Comparison of ENCODE assay signal across 7 mouse cellular contexts in genomic region chr6:84585686-84586300, GRCm38 (mm10). TPM values are rescaled to one million over a fixed set of nuclear protein-coding genes. Genes with fewer than 3 reads are reported as not detected.
DNase-seq lines count a peak whose midpoint lies in the region; ATAC-seq lines count a peak whose summit lies in the region.

No protein-coding gene starts in this region.

- WGBS in embryonic facial prominence, embryonic 14.5 days, result under 1% methylated on average over 37 of the region's 37 CpGs
- WGBS in hindbrain, embryonic 13.5 days, result under 1% methylated on average over 37 of the region's 37 CpGs
- under 1% methylated on average over 37 of the region's 37 CpGs for WGBS in midbrain, embryonic 11.5 days

- peak overlapping the region; percentile 91 for H3K4me2 ChIP-seq in embryonic facial prominence, embryonic 14.5 days (ENCODE audit: low read depth, low read length)
- peak overlapping the region; percentile 84 for H3K4me2 ChIP-seq in hindbrain, embryonic 13.5 days
- peak overlapping the region; percentile 35 for H3K4me2 ChIP-seq in midbrain, embryonic 11.5 days

- H3K4me3 ChIP-seq in brown adipose tissue, adult 24 weeks (ENCODE audit: insufficient read depth, low read depth, low read length), result peak overlapping the region; percentile 62
- H3K4me3 ChIP-seq in embryonic facial prominence, embryonic 14.5 days (ENCODE audit: low read depth, low read length), result peak overlapping the region; percentile 63
- peak overlapping the region; percentile 49 for H3K4me3 ChIP-seq in hindbrain, embryonic 13.5 days
- peak overlapping the region; percentile 45 for H3K4me3 ChIP-seq in midbrain, embryonic 11.5 days (ENCODE audit: low read depth, low read length)

- peaks cover 44% of the 10 kb centered on the region for H3K27me3 ChIP-seq in embryonic facial prominence, embryonic 14.5 days (replicated peaks; ENCODE audit: control insufficient read depth, insufficient read depth, low read length)
- peaks cover 96% of the 10 kb centered on the region for H3K27me3 ChIP-seq in hindbrain, embryonic 13.5 days
- H3K27me3 ChIP-seq in midbrain, embryonic 11.5 days (ENCODE audit: control insufficient read depth, insufficient read depth, low read length), result peaks cover 95% of the 10 kb centered on the region

- ATAC-seq in embryonic facial prominence, embryonic 14.5 days (ENCODE audit: low read depth), result no peak
- ATAC-seq in hindbrain, embryonic 13.5 days (ENCODE audit: low FRiP score), result no peak
- ATAC-seq in midbrain, embryonic 11.5 days (ENCODE audit: low FRiP score), result no peak

- no peaks in the 10 kb centered on the region for H3K9me3 ChIP-seq in embryonic facial prominence, embryonic 14.5 days (ENCODE audit: control insufficient read depth, low read length)
- H3K9me3 ChIP-seq in hindbrain, embryonic 13.5 days, result no peaks in the 10 kb centered on the region
- no peaks in the 10 kb centered on the region for H3K9me3 ChIP-seq in midbrain, embryonic 11.5 days (ENCODE audit: control insufficient read depth, low read length)

- peak overlapping the region; percentile 80 for H3K9ac ChIP-seq in embryonic facial prominence, embryonic 14.5 days (ENCODE audit: low read depth, low read length)
- H3K9ac ChIP-seq in hindbrain, embryonic 13.5 days, result peak overlapping the region; percentile 75
- H3K9ac ChIP-seq in midbrain, embryonic 11.5 days (ENCODE audit: low read length), result 0 out of 2 replicates have a peak overlapping the region, but pooled peaks have one; percentile 28

- H3K36me3 ChIP-seq in embryonic facial prominence, embryonic 14.5 days (ENCODE audit: control insufficient read depth, insufficient read depth, low read length), result peaks cover 3% of the 10 kb centered on the region; the same call in 1 of the 2 replicates
- H3K36me3 ChIP-seq in hindbrain, embryonic 13.5 days, result no peaks in the 10 kb centered on the region
- no peaks in the 10 kb centered on the region for H3K36me3 ChIP-seq in midbrain, embryonic 11.5 days (ENCODE audit: control insufficient read depth, insufficient read depth, low read length)

- peak; percentile 60 for DNase-seq in embryonic facial prominence, embryonic 14.5 days (ENCODE audit: low spot score)
- DNase-seq in midbrain, embryonic 11.5 days (ENCODE audit: low spot score, missing footprints), result peak; percentile 92
- DNase-seq in left cerebral cortex, adult 9 months (ENCODE audit: low spot score in 2 of 2), result no peak
- DNase-seq in layer of hippocampus, postnatal 36 days, result no peak
- no peak for DNase-seq in frontal cortex, adult 2 months (ENCODE audit: extremely low spot score in 1 of 2, low spot score in 1 of 2)

- peaks cover 17% of the 10 kb centered on the region for H3K4me1 ChIP-seq in brown adipose tissue, adult 24 weeks (ENCODE audit: control insufficient read depth, insufficient read depth, insufficient read length, low read length)
- peaks cover 35% of the 10 kb centered on the region for H3K4me1 ChIP-seq in embryonic facial prominence, embryonic 14.5 days (ENCODE audit: control insufficient read depth, insufficient read depth, low read length)
- peaks cover 87% of the 10 kb centered on the region for H3K4me1 ChIP-seq in hindbrain, embryonic 13.5 days (replicated peaks)
- peaks cover 48% of the 10 kb centered on the region for H3K4me1 ChIP-seq in midbrain, embryonic 11.5 days (ENCODE audit: control insufficient read depth, insufficient read depth, low read length)

- no peak overlapping the region for H3K27ac ChIP-seq in brown adipose tissue, adult 24 weeks (replicated peaks; ENCODE audit: low read depth, low read length)
- peak overlapping the region; percentile 91 for H3K27ac ChIP-seq in embryonic facial prominence, embryonic 14.5 days (replicated peaks; ENCODE audit: low read depth, low read length)
- peak overlapping the region; percentile 79 for H3K27ac ChIP-seq in hindbrain, embryonic 13.5 days
- H3K27ac ChIP-seq in midbrain, embryonic 11.5 days (ENCODE audit: low read depth, low read length), result no peak overlapping the region

RNA-seq across cellular contexts. Expression of gene Cyp26b1, which starts 7.9 kb away (rescaled TPM):
- 0.67 and 1.1 TPM in 2 replicates for polyA plus RNA-seq in brown adipose tissue, adult 24 weeks (2012; ENCODE audit: insufficient read depth, insufficient read length, missing spikeins)
- 6.9 and 8.0 TPM in 2 replicates for polyA plus RNA-seq in embryonic facial prominence, embryonic 14.5 days (2014; fragmentation: Nextera tagmentation; extraction: Ambion mirVana)
- polyA plus RNA-seq in hindbrain, embryonic 13.5 days (2015; fragmentation: Nextera tagmentation; extraction: Ambion mirVana), result 55.5 and 62.8 TPM in 2 replicates
- 3.1 and 3.7 TPM in 2 replicates for polyA plus RNA-seq in midbrain, embryonic 11.5 days (2014; fragmentation: Nextera tagmentation; extraction: Ambion mirVana)
- 10 to 100 TPM; 10.5 to 10.7 TPM for total RNA-seq in layer of hippocampus, postnatal 36 days (2021)
- 3.3 and 3.5 TPM in 2 replicates for polyA plus RNA-seq in frontal cortex, adult 2 months (2012; rRNA removed)

Comparison
In these comparisons a context has a peak if more than half of its experiments do, and no peak if none do; other contexts are left out.
1. H3K27ac ChIP-seq: peak in embryonic facial prominence, embryonic 14.5 days (single experiment) and hindbrain, embryonic 13.5 days (single experiment); none in brown adipose tissue, adult 24 weeks (single experiment) and midbrain, embryonic 11.5 days (single experiment).
2. DNase-seq: peak in embryonic facial prominence, embryonic 14.5 days (single experiment) and midbrain, embryonic 11.5 days (single experiment); none in left cerebral cortex, adult 9 months (0 of 2), layer of hippocampus, postnatal 36 days (0 of 2) and frontal cortex, adult 2 months (0 of 2).
3. H3K4me2 ChIP-seq: peak in every context shown above with its lines; median percentile 91 in embryonic facial prominence, embryonic 14.5 days; 84 in hindbrain, embryonic 13.5 days; 35 in midbrain, embryonic 11.5 days.
4. H3K9ac ChIP-seq: peak in every context shown above with its lines; median percentile 80 in embryonic facial prominence, embryonic 14.5 days; 75 in hindbrain, embryonic 13.5 days; 28 in midbrain, embryonic 11.5 days.
5. Peak in every context shown above with its lines, with median percentiles within 50 percentile points of each other: H3K4me3 ChIP-seq.